Mouse (Mus musculus): ENCODE measurements around the gene Ets2. TPM values are rescaled to one million over a fixed set of nuclear protein-coding genes. Genes with fewer than 3 reads are reported as not detected.
"Not testable (repeated sequence)": the region's sequence is repeated elsewhere in the genome, so short reads cannot be mapped to it uniquely, and the experiment has no call there.

Gene Ets2
- polyA plus RNA-seq, 1 experiment = 287 TPM

DNA sequence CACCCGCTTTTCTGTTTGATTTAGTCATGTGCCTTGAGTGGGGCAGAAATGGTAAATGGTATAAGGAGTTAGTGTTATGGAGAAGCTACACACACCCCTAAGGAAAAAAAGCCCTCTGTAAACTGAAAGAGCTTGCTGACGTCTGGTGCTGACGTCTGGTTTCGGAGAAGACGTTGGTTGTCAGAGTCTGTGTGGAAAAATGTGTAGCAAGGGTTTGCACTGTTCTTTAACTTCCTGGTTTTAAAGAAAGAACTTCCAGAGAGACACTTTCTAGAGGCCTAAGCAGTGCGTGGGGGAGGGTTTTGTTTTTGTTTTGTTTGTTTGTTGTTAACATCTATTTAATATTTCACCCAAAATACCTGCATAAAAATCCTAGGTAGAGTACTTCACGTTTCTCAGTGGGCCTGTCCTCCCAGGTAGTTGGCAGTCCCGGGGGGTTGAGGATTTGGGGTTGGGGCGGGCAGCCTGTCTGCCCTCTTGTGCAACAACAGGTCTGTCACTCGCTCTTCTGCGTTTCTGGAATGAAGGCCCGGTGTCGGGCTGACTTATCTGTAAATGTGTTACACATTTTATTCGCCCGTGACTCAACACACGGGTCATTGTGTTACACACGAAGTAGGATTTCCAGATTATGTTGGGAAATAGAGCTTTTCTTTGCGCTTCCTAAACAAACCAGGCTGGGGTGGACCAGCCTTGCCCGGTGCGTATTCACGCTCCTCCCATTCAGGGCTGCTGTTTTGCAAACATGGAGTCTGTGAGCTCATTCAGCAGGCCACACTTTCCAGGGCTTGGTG is 6.5 kb downstream of the Ets2 start:
- Histone ChIP-seq H3K27ac (ENCODE audit: insufficient read depth, low read depth, low read length) (no peak overlapping the region), H3K4me1 (ENCODE audit: control insufficient read depth, insufficient read depth, low read length) (peaks cover 7% of the 10 kb centered on the region), H3K4me3 (ENCODE audit: insufficient read depth, low read depth, low read length) (no peak overlapping the region)
- WGBS = 85% methylated on average over 21 of the region's 21 CpGs
- TF ChIP-seq CTCF (IDR thresholded peaks at IDR 0.05; ENCODE audit: insufficient read depth, low read depth, low read length) (no peak), POLR2A (IDR thresholded peaks at IDR 0.05; ENCODE audit: insufficient read depth, low read depth, low read length) (no peak)

GRCm38 (mm10) chr16:95709175-95709574 is 7.3 kb downstream of the Ets2 start:
- Histone ChIP-seq H3K4me1 (ENCODE audit: control insufficient read depth, insufficient read depth, low read length) (peaks cover 4% of the 10 kb centered on the region), H3K27ac (ENCODE audit: insufficient read depth, low read depth, low read length) (no peak overlapping the region), H3K4me3 (ENCODE audit: insufficient read depth, low read depth, low read length) (no peak overlapping the region)
- TF ChIP-seq CTCF (IDR thresholded peaks at IDR 0.05; ENCODE audit: insufficient read depth, low read depth, low read length) (no peak), POLR2A (IDR thresholded peaks at IDR 0.05; ENCODE audit: insufficient read depth, low read depth, low read length) (no peak)
- 73% methylated on average over 4 of the region's 4 CpGs for WGBS

- Histone ChIP-seq H3K4me1 (ENCODE audit: control insufficient read depth, insufficient read depth, low read length) (no peaks in the 10 kb centered on the region), H3K4me3 (ENCODE audit: insufficient read depth, low read depth, low read length) (no peak overlapping the region), H3K27ac (ENCODE audit: insufficient read depth, low read depth, low read length) (no peak overlapping the region)
- WGBS = 96% methylated on average over 6 of the region's 6 CpGs
- TF ChIP-seq POLR2A (IDR thresholded peaks at IDR 0.05; ENCODE audit: insufficient read depth, low read depth, low read length) (no peak), CTCF (IDR thresholded peaks at IDR 0.05; ENCODE audit: insufficient read depth, low read depth, low read length) (no peak)
These were observed 8.3 kb downstream of the Ets2 start for GRCm38 (mm10) chr16:95710129-95710528.

DNA sequence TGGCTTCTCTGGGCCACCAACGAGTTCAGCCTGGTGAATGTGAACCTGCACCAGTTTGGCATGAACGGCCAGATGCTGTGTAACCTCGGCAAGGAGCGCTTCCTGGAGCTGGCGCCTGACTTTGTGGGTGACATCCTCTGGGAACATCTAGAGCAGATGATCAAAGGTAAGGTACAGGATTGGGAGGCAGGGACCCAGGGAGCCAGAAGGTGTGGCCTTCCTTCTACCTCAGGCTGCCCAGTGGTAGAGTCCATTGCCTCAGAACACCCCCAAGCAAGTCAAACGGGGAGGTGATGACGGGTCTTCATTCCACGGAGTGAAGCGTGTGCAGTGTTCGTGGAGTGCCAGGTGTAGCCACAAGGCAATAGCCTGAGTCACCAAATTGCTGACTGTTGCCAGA is 10.2 kb downstream of the Ets2 start:
- TF ChIP-seq POLR2A (IDR thresholded peaks at IDR 0.05; ENCODE audit: insufficient read depth, low read depth, low read length) = no peak
- no peak for TF ChIP-seq CTCF (IDR thresholded peaks at IDR 0.05; ENCODE audit: insufficient read depth, low read depth, low read length)
- 96% methylated on average over 10 of the region's 10 CpGs for WGBS

DNA sequence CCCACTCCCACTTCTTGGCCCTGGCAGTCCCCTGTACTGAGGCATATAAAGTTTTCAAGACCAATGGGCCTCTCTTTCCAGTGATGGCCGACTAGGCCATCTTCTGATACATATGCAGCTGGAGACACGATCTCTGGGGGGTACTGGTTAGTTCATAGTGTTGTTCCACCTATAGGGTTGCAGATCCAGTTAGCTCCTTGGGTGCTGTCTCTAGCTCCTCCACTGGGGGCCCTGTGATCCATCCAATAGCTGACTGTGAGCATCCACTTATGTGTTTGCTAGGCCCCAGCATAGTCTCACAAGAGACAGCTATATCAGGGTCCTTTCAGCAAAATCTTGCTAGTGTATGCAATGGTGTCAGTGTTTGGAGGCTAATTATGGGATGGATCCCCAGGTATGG is 11.2 kb downstream of the Ets2 start:
- not testable (repeated sequence) for H3K4me3 ChIP-seq (ENCODE audit: insufficient read depth, low read depth, low read length); H3K27ac ChIP-seq (ENCODE audit: insufficient read depth, low read depth, low read length); H3K4me1 ChIP-seq (ENCODE audit: control insufficient read depth, insufficient read depth, low read length)
- WGBS = 97% methylated on average over 2 of the region's 2 CpGs

More for the DNA sequence above, 10.2 kb downstream of the Ets2 start:
- no peaks in the 10 kb centered on the region for H3K4me1 ChIP-seq (ENCODE audit: control insufficient read depth, insufficient read depth, low read length)
- H3K4me3 ChIP-seq (ENCODE audit: insufficient read depth, low read depth, low read length) = no peak overlapping the region
- no peak overlapping the region for H3K27ac ChIP-seq (ENCODE audit: insufficient read depth, low read depth, low read length)

GRCm38 (mm10) chr16:95715026-95715425 is 13.2 kb downstream of the Ets2 start:
- H3K4me3 ChIP-seq (ENCODE audit: insufficient read depth, low read depth, low read length) = no peak overlapping the region
- 86% methylated on average over 11 of the region's 11 CpGs for WGBS
- TF ChIP-seq CTCF (IDR thresholded peaks at IDR 0.05; ENCODE audit: insufficient read depth, low read depth, low read length) (no peak), POLR2A (IDR thresholded peaks at IDR 0.05; ENCODE audit: insufficient read depth, low read depth, low read length) (no peak)

DNA sequence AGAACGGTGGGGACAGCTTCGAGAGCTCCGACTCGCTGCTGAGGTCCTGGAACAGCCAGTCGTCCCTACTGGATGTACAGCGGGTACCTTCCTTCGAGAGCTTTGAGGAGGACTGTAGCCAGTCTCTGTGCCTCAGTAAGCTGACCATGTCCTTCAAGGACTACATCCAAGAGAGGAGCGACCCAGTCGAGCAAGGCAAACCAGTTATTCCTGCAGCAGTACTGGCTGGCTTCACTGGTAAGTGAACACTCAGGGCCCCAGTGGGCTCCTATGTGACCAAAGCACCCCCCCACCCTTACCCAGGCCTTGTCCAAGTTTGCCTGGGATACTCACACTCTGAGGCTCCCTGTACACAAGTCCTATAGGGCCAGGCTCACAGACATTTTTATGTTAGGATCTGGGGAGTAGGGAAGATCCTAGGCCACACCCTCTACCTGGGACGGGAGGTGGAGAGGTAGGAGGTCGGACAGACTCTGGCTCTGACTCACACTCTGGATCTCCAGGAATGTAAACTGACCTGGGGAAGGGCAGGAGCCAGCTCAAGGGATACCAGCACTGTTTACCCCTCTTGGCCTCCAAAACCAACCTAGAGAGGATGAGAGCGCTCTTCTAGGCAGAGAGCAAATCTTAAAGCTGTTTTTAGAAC is 14.3 kb downstream of the Ets2 start:
- Histone ChIP-seq H3K4me3 (ENCODE audit: insufficient read depth, low read depth, low read length) (no peak overlapping the region), H3K27ac (ENCODE audit: insufficient read depth, low read depth, low read length) (no peak overlapping the region), H3K4me1 (ENCODE audit: control insufficient read depth, insufficient read depth, low read length) (no peaks in the 10 kb centered on the region)
- WGBS = 93% methylated on average over 12 of the region's 12 CpGs
- no peak for TF ChIP-seq CTCF (IDR thresholded peaks at IDR 0.05; ENCODE audit: insufficient read depth, low read depth, low read length)
- no peak for TF ChIP-seq POLR2A (IDR thresholded peaks at IDR 0.05; ENCODE audit: insufficient read depth, low read depth, low read length)

More at GRCm38 (mm10) chr16:95715026-95715425, 13.2 kb downstream of the Ets2 start:
- no peak overlapping the region for H3K27ac ChIP-seq (ENCODE audit: insufficient read depth, low read depth, low read length)
- H3K4me1 ChIP-seq (ENCODE audit: control insufficient read depth, insufficient read depth, low read length) = no peaks in the 10 kb centered on the region

DNA sequence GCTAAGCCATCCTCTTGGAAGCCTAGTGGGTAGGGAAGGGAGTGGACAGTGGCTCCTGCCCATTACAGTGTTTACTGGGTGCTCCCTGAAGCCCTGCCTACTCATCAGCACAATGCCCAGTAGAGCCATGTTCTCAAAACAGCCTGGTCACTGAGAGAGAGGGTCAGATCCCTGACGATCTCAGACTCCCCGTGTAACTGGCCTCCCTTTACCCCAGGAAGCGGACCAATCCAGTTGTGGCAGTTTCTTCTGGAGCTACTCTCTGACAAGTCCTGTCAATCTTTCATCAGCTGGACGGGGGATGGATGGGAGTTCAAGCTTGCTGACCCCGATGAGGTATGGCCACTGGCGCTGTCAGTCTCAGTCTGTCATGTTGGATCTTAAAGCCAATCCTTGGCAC is 15.8 kb downstream of the Ets2 start:
- TF ChIP-seq POLR2A (IDR thresholded peaks at IDR 0.05; ENCODE audit: insufficient read depth, low read depth, low read length) = no peak
- TF ChIP-seq CTCF (IDR thresholded peaks at IDR 0.05; ENCODE audit: insufficient read depth, low read depth, low read length) = no peak
- Histone ChIP-seq H3K4me3 (ENCODE audit: insufficient read depth, low read depth, low read length) (no peak overlapping the region), H3K27ac (ENCODE audit: insufficient read depth, low read depth, low read length) (no peak overlapping the region), H3K4me1 (ENCODE audit: control insufficient read depth, insufficient read depth, low read length) (no peaks in the 10 kb centered on the region)
- WGBS = 97% methylated on average over 6 of the region's 6 CpGs

DNA sequence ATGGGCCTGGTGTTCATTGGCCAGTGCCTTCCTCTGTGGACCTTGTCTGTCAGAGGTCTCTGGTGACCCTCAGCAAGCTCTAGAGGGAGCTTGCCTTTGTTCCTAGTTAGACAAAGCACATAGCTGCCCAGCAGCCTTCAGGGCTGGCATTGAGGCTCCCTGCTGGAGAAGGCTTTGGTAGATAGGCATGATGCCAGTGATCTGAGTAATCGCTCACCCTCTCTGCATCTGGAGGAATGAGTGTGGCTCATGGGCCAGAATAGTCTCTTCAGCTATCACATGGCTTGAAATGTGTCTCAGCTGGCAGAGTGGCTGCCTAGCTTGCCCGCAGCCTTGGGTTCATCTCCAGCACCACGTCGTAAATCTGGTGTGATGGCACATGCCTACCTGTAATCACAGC is 16.2 kb downstream of the Ets2 start:
- TF ChIP-seq POLR2A (IDR thresholded peaks at IDR 0.05; ENCODE audit: insufficient read depth, low read depth, low read length) = no peak
- TF ChIP-seq CTCF (IDR thresholded peaks at IDR 0.05; ENCODE audit: insufficient read depth, low read depth, low read length) = no peak
- H3K4me3 ChIP-seq (ENCODE audit: insufficient read depth, low read depth, low read length) = no peak overlapping the region
- no peaks in the 10 kb centered on the region for H3K4me1 ChIP-seq (ENCODE audit: control insufficient read depth, insufficient read depth, low read length)
- no peak overlapping the region for H3K27ac ChIP-seq (ENCODE audit: insufficient read depth, low read depth, low read length)
- WGBS = 86% methylated on average over 4 of the region's 4 CpGs
